In the genomic region with DNA sequence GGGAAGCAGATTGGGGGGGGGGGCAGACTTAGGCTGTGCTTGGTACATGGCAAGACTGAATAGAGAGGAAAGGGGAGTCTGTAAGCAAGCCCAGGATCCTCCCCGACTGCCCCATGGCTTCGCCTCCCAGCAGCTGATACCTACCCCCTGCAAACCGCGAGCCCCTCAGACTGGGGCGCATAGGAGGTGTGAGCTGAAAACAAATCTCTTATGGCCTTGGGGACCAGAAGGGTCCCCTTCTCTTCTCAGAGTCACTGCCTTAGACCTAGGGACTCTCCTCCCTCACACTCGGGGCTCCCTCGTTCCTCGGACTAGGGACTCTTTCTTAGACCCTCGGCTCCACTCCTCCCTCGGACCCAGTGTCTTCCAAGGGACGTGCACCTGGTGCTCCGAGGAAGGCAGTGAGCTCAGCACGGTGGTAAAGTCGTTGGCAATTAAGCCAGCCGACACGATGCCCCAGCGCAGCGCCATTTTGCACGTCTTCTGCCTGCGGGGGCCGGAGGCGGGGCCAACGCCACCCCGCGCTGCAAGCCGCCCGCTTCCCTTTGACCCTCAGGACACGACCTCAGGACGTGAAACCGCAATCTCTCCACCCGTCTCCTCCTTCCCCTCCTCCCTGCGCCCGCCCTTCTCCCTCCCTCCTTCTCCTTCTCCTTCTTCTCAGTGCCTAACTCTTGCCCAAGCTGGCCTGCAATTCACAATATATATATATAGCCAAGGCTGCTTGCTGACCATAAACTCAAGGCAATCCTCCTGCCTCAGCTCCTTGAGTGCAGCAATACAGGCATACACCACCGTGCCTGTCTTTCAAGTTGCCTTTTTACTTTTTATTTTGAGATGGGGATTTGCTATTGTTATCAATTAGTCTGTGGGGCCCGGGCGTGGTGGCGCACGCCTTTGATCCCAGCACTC, we compare ENCODE assay signal across 8 mouse cellular contexts. TPM values are rescaled to one million over a fixed set of nuclear protein-coding genes. Genes with fewer than 3 reads are reported as not detected.
DNase-seq lines count a peak whose midpoint lies in the region; ATAC-seq and TF ChIP-seq lines count a peak whose summit lies in the region.

TSS of gene Dhdh (minus strand) at position 513 of the 912 bp plus-strand sequence.

- no peak for TF ChIP-seq CTCF in CH12.LX (conservative IDR thresholded peaks at IDR 0.05 in 1 of 2, IDR thresholded peaks at IDR 0.05 in 1 of 2; ENCODE audit: low read depth in 2 of 2, low read length in 2 of 2)

- H3K4me3 ChIP-seq in CH12.LX (replicated peaks in 1 of 3; ENCODE audit: low read depth in 2 of 3, low read length in 2 of 3, poor library complexity in 1 of 3) = peak within 1 kb of the TSS; percentile 69 to 77 (median 74)
- peak within 1 kb of the TSS; percentile 43 for H3K4me3 ChIP-seq in forebrain, embryonic 12.5 days (replicated peaks)

- peak within 1 kb of the TSS; percentile 60 for H3K4me2 ChIP-seq in CH12.LX (ENCODE audit: insufficient read depth, low read depth, poor library complexity, severe bottlenecking)
- peak within 1 kb of the TSS; percentile 72 for H3K4me2 ChIP-seq in forebrain, embryonic 12.5 days

- peak; percentile 92 for TF ChIP-seq POLR2A in CH12.LX (IDR thresholded peaks at IDR 0.05; ENCODE audit: low read depth, low read length)

- peaks cover 15 to 36% of the 10 kb centered on the region in 2 experiments for H3K36me3 ChIP-seq in CH12.LX (replicated peaks in 1 of 2; ENCODE audit: control insufficient read depth in 1 of 2, insufficient read depth in 1 of 2, low read length in 1 of 2)
- H3K36me3 ChIP-seq in forebrain, embryonic 12.5 days (replicated peaks) = peaks cover 8% of the 10 kb centered on the region

- H3K9ac ChIP-seq in CH12.LX (ENCODE audit: insufficient read depth, low read depth) = peak within 1 kb of the TSS; percentile 87
- peak within 1 kb of the TSS; percentile 58 for H3K9ac ChIP-seq in forebrain, embryonic 12.5 days

- no peaks in the 10 kb centered on the region for H3K9me3 ChIP-seq in CH12.LX (replicated peaks; ENCODE audit: low read length)
- H3K9me3 ChIP-seq in forebrain, embryonic 12.5 days = no peaks in the 10 kb centered on the region

- no peak for TF ChIP-seq EP300 in CH12.LX (IDR thresholded peaks at IDR 0.05; ENCODE audit: low read length)

- intact Hi-C loops in heart, postnatal 36 days (cut with DNase I) = no loop called here

- dilution Hi-C loops in CH12.LX (cut with MboI; ENCODE audit: extremely low pct_ligation_motif_present, extremely low pct_unique_long_range_greater_than_20kb, low sequenced_read_pairs) = no loop called here

- 8% methylated on average over 38 of the region's 38 CpGs for WGBS in forebrain, embryonic 12.5 days

- in situ Hi-C loops in CH12.LX (cut with MboI; ENCODE audit: low pct_ligation_motif_present, low pct_unique_long_range_greater_than_20kb, low sequenced_read_pairs) = no loop called here

- DNase-seq in CH12.LX (ENCODE audit: extremely low read depth) = peak; percentile 67
- DNase-seq in brain, adult 2 months (ENCODE audit: low read depth, low spot score) = peak; percentile 75
- peak; percentile 69 to 73 for DNase-seq in heart, postnatal 36 days
- DNase-seq in layer of hippocampus, postnatal 10 days (ENCODE audit: low spot score in 2 of 2) = peak; percentile 46 to 56
- peak; percentile 74 to 82 for DNase-seq in lung, postnatal 4 days
- peak; percentile 80 for DNase-seq in ovary, postnatal 36 days (ENCODE audit: low spot score)
- peak; percentile 52 for DNase-seq in urinary bladder, postnatal 25 days (ENCODE audit: low spot score)

- H3K27ac ChIP-seq in CH12.LX (ENCODE audit: insufficient read depth, low read depth) = 0 out of 2 replicates have a peak within 1 kb of the TSS, but pooled peaks have one; percentile 1
- H3K27ac ChIP-seq in forebrain, embryonic 12.5 days = peak within 1 kb of the TSS; percentile 60

- ATAC-seq in forebrain, embryonic 12.5 days (ENCODE audit: low FRiP score) = peak; percentile 68

- TF ChIP-seq RAD21 in CH12.LX (IDR thresholded peaks at IDR 0.05; ENCODE audit: low read depth, low read length) = no peak

- peaks cover 6 to 30% of the 10 kb centered on the region in 2 experiments; a peak in 3 of 4 replicates for H3K4me1 ChIP-seq in CH12.LX (ENCODE audit: control insufficient read depth in 1 of 2, insufficient read depth in 2 of 2)
- H3K4me1 ChIP-seq in forebrain, embryonic 12.5 days = peaks cover 25% of the 10 kb centered on the region

- no peaks in the 10 kb centered on the region for H3K79me2 ChIP-seq in CH12.LX (replicated peaks; ENCODE audit: control insufficient read depth, extremely low read depth, insufficient read depth, poor library complexity, severe bottlenecking)

- no peaks in the 10 kb centered on the region for H3K27me3 ChIP-seq in CH12.LX (replicated peaks)
- no peaks in the 10 kb centered on the region for H3K27me3 ChIP-seq in forebrain, embryonic 12.5 days

TF ChIP-seq in CH12.LX, 34 proteins besides CTCF, POLR2A, EP300 and RAD21:
- 0 out of 2 replicates have a peak, but pooled peaks have one; percentile 16 for TF ChIP-seq MXI1 (IDR thresholded peaks at IDR 0.05; ENCODE audit: low read depth, low read length)
- TF ChIP-seq TCF12 (IDR thresholded peaks at IDR 0.05; ENCODE audit: low read depth, low read length) = peak; percentile 85
- TF ChIP-seq MYC (IDR thresholded peaks at IDR 0.05; ENCODE audit: low read depth, low read length) = no peak
- TF ChIP-seq SIN3A (IDR thresholded peaks at IDR 0.05; ENCODE audit: low read length) = peak; percentile 57; the same call in 1 of the 2 replicates
- TF ChIP-seq POLR2AphosphoS2 (IDR thresholded peaks at IDR 0.05; ENCODE audit: low read depth, low read length) = peak; percentile 45; the same call in 1 of the 2 replicates
- TF ChIP-seq NELFE (IDR thresholded peaks at IDR 0.05; ENCODE audit: low read depth, low read length) = peak; percentile 87
- TF ChIP-seq JUN (IDR thresholded peaks at IDR 0.05; ENCODE audit: insufficient read depth, low read depth, low read length) = no peak
- 0 out of 2 replicates have a peak, but pooled peaks have one; percentile 26 for TF ChIP-seq NRF1 (IDR thresholded peaks at IDR 0.05; ENCODE audit: low read depth, low read length)
- TF ChIP-seq JUND (conservative IDR thresholded peaks at IDR 0.05; ENCODE audit: low read depth, low read length) = no peak
- TF ChIP-seq KAT2A (IDR thresholded peaks at IDR 0.05; ENCODE audit: insufficient replicate concordance, low read length) = no peak
- no peak for TF ChIP-seq ZNF384 (IDR thresholded peaks at IDR 0.05; ENCODE audit: low read depth, low read length)
- no peak for TF ChIP-seq MAZ (IDR thresholded peaks at IDR 0.05; ENCODE audit: low read depth, low read length)
- peak; percentile 70; the same call in 1 of the 2 replicates for TF ChIP-seq TBP (conservative IDR thresholded peaks at IDR 0.05; ENCODE audit: low read depth, low read length)
- TF ChIP-seq ETS1 (conservative IDR thresholded peaks at IDR 0.05; ENCODE audit: low read depth, low read length) = no peak
- TF ChIP-seq MEF2A (IDR thresholded peaks at IDR 0.05; ENCODE audit: borderline replicate concordance, low read depth, low read length) = no peak
- TF ChIP-seq ZMIZ1 (IDR thresholded peaks at IDR 0.05; ENCODE audit: low read depth, low read length) = 0 out of 2 replicates have a peak, but pooled peaks have one; percentile 34

RNA-seq across cellular contexts. Expression of gene Dhdh, which starts in this region (rescaled TPM):
- 5.9 and 6.4 TPM in 2 replicates for total RNA-seq in CH12.LX (2012; rRNA removed)
- 7.1 and 7.2 TPM in 2 replicates for total RNA-seq in CH12.LX (2014; rRNA removed)
- polyA plus RNA-seq in CH12.LX (2012; ENCODE audit: insufficient read length, low read depth) = 15.3 and 18.0 TPM in 2 replicates
- polyA plus RNA-seq in forebrain, embryonic 12.5 days (2016; fragmentation: Nextera tagmentation; extraction: Ambion mirVana) = 3.0 and 3.6 TPM in 2 replicates
- 1 to 10 TPM; 7.6 to 7.7 TPM for total RNA-seq in heart, postnatal 36 days (2021)
- total RNA-seq in layer of hippocampus, postnatal 10 days (2021) = 1 to 10 TPM; 2.0 to 2.6 TPM

Comparison
In these comparisons a context has a peak if more than half of its experiments do, and no peak if none do; other contexts are left out.
1. Peak in every context shown above with its lines: DNase-seq, ATAC-seq, H3K4me3 ChIP-seq and H3K27ac ChIP-seq.